Mouse (Mus musculus): ENCODE results near the gene Gm20388.
"Not testable (repeated sequence)": the region's sequence is repeated elsewhere in the genome, so short reads cannot be mapped to it uniquely, and the experiment has no call there.

Gm20388 gene

DNA sequence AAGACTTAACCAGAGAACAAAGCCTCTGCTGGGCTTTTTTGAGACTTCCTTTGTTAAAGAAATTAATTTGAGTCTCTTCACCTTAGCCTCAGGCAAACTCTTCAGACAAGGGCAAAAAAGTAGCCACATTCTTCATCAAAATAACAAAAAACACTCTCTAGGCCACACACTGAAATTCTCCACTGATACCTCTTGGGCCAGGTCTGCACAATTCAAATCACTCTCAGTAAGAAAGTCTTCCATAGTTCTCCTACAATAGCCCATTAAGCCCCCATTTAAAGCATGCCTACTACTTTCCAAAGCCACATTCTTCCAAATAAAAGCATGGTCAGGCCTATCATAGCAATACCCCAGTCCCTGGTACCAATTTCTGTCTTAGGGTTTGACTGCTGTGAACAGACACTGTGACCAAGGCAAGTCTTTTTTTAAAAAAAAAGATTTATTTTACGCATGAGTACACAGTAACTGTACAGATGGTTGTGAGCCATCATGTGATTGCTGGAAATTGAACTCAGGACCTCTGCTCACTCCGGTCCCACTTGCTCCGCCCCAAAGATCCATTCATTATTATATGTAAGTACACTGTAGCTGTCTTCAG is 4101.4 kb downstream of the Gm20388 start:
- no peak for DNase-seq (ENCODE audit: low read depth in 2 of 2, low spot score in 2 of 2)

DNA sequence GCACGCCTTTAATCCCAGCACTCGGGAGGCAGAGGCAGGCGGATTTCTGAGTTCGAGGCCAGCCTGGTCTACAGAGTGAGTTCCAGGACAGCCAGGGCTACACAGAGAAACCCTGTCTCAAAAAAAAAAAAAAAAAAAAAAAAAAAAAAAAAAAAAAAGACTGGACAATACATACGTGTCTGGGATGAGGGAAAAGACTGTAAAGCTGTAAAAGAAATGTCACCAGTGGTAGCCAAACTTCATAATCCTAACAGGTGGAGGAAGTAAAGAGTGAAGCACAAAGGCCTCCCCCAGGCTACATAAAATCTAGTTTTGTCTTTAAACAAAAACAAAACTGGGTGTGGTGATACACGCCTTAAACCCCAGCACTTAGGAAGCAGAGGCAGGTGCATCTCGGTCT is 4103.7 kb downstream of the Gm20388 start:
- DNase-seq (ENCODE audit: low read depth in 2 of 2, low spot score in 2 of 2) = not testable (repeated sequence)

DNA sequence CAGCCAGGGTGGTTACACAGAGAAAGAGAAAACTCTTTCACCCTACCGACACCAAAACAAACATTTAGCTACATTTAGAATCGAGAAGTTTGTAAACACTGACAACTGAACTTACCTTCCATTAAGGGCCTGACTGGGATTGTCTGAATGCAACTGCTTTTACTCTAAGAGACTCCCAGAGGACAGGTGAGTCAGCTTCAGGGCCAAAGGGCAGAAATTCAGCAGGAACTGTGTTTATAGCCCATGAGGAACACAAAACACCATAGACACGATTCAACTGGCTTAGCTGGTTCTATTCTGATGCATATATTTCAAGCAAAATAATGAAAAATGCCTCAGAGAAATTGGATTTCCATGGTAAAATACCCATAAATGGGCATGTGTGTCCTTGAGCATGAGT is 4104.1 kb downstream of the Gm20388 start:
- DNase-seq (ENCODE audit: low read depth in 2 of 2, low spot score in 2 of 2) = no peak

DNA sequence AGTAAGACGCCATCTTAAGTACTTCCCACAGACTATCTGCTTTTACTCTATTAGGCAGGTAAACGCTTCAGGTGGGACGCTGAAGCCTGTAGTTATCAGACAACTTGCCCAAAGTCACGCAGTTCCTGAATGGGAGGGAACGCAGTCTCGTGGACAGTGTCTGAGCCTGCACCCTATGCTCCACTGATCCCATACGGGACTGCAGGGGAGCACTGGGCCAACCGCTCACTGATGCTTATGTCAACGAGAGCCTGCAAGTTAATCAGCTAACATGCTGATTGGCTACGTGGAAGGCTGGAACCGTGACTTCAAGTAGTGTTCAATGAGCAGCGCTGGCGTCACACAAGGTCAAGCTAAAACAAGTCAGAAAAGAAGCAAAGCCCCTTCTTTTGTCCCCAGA is 4109.1 kb downstream of the Gm20388 start:
- DNase-seq (ENCODE audit: low read depth in 2 of 2, low spot score in 2 of 2) = no peak

DNA sequence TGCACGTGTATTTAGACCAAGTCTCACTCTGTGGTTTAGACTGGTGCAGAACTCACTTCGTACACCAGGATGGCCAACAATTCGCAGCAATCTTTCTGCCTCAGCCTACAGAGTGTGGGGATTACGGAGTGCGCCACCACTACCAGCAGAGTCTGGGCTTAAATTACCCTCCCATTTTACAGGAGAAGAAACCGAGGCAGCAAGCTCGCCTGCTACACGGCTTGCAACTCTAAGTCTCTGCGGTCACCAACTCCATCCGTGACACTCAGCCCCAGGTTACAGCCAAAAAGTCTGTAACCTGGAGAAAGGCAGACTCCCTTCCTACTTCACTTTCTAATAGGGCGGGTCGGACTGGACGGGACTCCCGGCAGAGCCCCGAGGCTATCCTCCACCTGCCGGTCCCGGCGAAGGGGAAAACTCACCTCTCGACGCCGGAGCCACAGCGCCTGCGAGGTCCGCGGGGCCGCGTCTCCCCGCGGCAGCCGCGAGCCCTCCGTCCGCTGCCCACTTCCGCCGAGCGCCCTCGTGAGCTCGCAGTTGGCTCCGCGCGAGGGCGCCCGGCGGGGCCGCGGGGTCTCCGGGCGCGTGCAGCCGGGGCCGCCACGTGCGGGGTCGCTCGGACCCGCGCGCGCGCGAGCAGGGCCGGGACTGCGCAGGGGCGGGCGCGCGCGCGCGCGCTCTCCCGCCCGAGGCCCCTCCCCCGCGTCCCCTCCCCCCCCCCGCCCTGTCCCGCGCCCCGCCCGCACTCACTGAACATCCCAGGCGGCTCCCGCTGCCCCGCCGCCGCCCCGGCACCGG is 4110.0 kb downstream of the Gm20388 start:
- DNase-seq (ENCODE audit: low read depth in 2 of 2, low spot score in 2 of 2) = peak; percentile 40 to 45

- peak; percentile 88 to 91 for DNase-seq (ENCODE audit: low read depth in 2 of 2, low spot score in 2 of 2)
Observed at GRCm38 (mm10) chr8:124021237-124022227, 4110.9 kb downstream of the Gm20388 start, which contains the start of the genes Taf5l and Urb2. Gene Taf5l (minus strand): TSS chr8:124021397. Gene Urb2 (plus strand): TSS chr8:124021508.

GRCm38 (mm10) chr8:124026265-124026664 is 4115.6 kb downstream of the Gm20388 start:
- DNase-seq (ENCODE audit: low read depth in 2 of 2, low spot score in 2 of 2) = not testable (repeated sequence)

- no peak for DNase-seq (ENCODE audit: low read depth in 2 of 2, low spot score in 2 of 2)
Observed at GRCm38 (mm10) chr8:124027831-124028230, 4117.2 kb downstream of the Gm20388 start.

DNA sequence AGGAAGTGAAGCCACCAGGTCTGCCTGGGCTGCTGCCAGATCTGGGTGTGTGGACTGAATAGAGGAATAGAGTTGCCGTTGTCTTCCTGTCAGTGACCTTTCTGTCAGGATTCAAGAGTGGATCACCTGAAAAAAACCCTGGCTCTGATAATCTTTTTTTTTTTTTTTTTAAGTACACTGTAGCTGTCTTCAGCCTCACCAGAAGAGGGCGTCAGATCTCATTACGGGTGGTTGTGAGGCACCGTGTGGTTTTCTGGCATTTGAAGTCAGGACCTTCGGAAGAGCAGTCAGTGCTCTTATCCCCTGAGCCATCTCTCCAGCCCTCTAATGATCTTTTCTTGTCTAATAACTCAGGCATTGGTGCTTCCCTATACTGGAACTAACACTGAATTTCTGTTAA is 4122.8 kb downstream of the Gm20388 start:
- DNase-seq (ENCODE audit: low read depth in 2 of 2, low spot score in 2 of 2) = no peak

- no peak for DNase-seq (ENCODE audit: low read depth in 2 of 2, low spot score in 2 of 2)
Observed at GRCm38 (mm10) chr8:124038121-124038520, 4127.5 kb downstream of the Gm20388 start.

GRCm38 (mm10) chr8:124039351-124039750 is 4128.7 kb downstream of the Gm20388 start:
- no peak for DNase-seq (ENCODE audit: low read depth in 2 of 2, low spot score in 2 of 2)

- no peak for DNase-seq (ENCODE audit: low read depth in 2 of 2, low spot score in 2 of 2)
Observed at GRCm38 (mm10) chr8:124042201-124042600, 4131.6 kb downstream of the Gm20388 start.

GRCm38 (mm10) chr8:124044421-124044820 is 4133.8 kb downstream of the Gm20388 start:
- no peak for DNase-seq (ENCODE audit: low read depth in 2 of 2, low spot score in 2 of 2)

DNA sequence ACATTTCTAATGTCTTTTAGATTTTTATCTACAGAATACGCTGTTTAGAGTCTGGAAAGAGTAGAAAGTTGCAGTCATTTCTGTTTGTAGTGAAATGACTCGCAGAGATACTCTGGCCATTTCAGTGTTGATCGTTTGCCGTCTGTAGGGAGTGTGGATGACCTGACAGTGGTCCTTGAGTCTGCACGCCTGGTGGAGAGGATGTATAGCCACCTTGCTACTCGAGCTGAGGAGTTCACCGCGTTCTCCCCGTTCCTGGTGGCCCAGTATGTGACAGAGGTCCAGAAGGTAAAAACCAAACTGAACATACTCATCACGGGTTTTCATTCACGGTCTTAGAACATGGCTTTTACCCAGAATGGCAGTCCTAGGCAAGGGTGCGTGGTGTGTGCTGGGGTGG is 4134.3 kb downstream of the Gm20388 start:
- DNase-seq (ENCODE audit: low read depth in 2 of 2, low spot score in 2 of 2) = no peak

- DNase-seq (ENCODE audit: low read depth in 2 of 2, low spot score in 2 of 2) = no peak
Observed at GRCm38 (mm10) chr8:124045856-124046255, 4135.2 kb downstream of the Gm20388 start.

GRCm38 (mm10) chr8:124052110-124052509 is 4141.5 kb downstream of the Gm20388 start:
- peak; percentile 49 to 55 for DNase-seq (ENCODE audit: low read depth in 2 of 2, low spot score in 2 of 2)

DNA sequence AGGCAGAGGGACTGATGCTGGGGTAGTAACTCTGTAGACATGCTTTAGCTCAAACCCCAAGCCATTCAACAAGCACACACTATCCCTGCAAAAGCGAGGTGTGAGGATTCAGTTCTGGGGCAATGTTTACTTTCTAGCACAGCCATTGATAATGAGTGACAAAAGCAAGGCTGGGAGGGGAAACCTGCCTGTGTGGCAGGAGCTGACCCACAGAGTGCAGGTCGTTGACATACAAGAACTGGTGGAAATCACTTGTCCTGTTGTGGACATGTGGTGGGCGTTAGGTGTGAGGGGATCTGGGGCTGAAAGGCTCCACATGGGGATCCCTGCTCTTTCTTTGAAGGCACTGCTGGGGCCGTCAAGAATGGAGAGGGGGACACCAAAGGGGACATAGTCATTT is 4141.9 kb downstream of the Gm20388 start:
- DNase-seq (ENCODE audit: low read depth in 2 of 2, low spot score in 2 of 2) = no peak

GRCm38 (mm10) chr8:124056832-124057655 is 4146.4 kb downstream of the Gm20388 start:
- DNase-seq (ENCODE audit: low read depth in 2 of 2, low spot score in 2 of 2) = no peak

- DNase-seq (ENCODE audit: low read depth in 2 of 2, low spot score in 2 of 2) = no peak
Observed at GRCm38 (mm10) chr8:124066325-124067058, 4155.9 kb downstream of the Gm20388 start.
